Mouse (Mus musculus) CH12.LX (cell line): ENCODE results near the gene Dnajc1.

Experiments
- CHD1 ChIP-seq: IDR thresholded peaks from 2 replicates; pipeline ENCODE4 v1.6.1; 2012; ENCODE audit warnings: low read depth, low read length, improper control_type of control experiment, inconsistent platforms
- CTCF ChIP-seq, 2 experiments: IDR thresholded peaks in 1 of 2; conservative IDR thresholded peaks in 1 of 2; 2 replicates each; pipeline ENCODE4 v1.5.1; 2011 to 2012; ENCODE audit warnings: low read depth in 2 of 2, low read length in 2 of 2, improper control_type of control experiment in 1 of 2, inconsistent platforms in 1 of 2, mild to moderate bottlenecking in 1 of 2, moderate library complexity in 1 of 2
- ELF1 ChIP-seq: IDR thresholded peaks from 2 replicates; pipeline ENCODE4 v1.6.1; 2014; ENCODE audit warnings: low read depth, mild to moderate bottlenecking, inconsistent platforms, low read length, improper control_type of control experiment
- EP300 ChIP-seq: IDR thresholded peaks from 2 replicates; pipeline ENCODE4 v1.6.1; 2011; ENCODE audit warnings: low read length, improper control_type of control experiment
- GABPA ChIP-seq: IDR thresholded peaks from 2 replicates; pipeline ENCODE4 v1.6.1; 2012; ENCODE audit warnings: low read depth, low read length, improper control_type of control experiment, inconsistent platforms; ENCODE audit not compliant: insufficient replicate concordance
- HCFC1 ChIP-seq: IDR thresholded peaks from 2 replicates; pipeline ENCODE4 v1.6.1; 2012; ENCODE audit warnings: low read depth, mild to moderate bottlenecking, inconsistent platforms, low read length, improper control_type of control experiment
- JUND ChIP-seq: conservative IDR thresholded peaks from 2 replicates; pipeline ENCODE4 v1.6.1; 2011; ENCODE audit warnings: low read depth, low read length, improper control_type of control experiment
- KAT2A ChIP-seq: IDR thresholded peaks from 2 replicates; pipeline ENCODE4 v1.6.1; 2012; ENCODE audit warnings: low read length, improper control_type of control experiment, inconsistent platforms; ENCODE audit not compliant: insufficient replicate concordance
- MAX ChIP-seq: IDR thresholded peaks from 2 replicates; pipeline ENCODE4 v1.6.1; 2011; ENCODE audit warnings: low read length, improper control_type of control experiment
- MXI1 ChIP-seq: IDR thresholded peaks from 2 replicates; pipeline ENCODE4 v1.6.1; 2011; ENCODE audit warnings: mild to moderate bottlenecking, low read depth, low read length, improper control_type of control experiment
- MYC ChIP-seq: IDR thresholded peaks from 2 replicates; pipeline ENCODE4 v1.6.1; 2011; ENCODE audit warnings: low read depth, mild to moderate bottlenecking, improper control_type of control experiment, low read length
- POLR2A ChIP-seq: IDR thresholded peaks from 2 replicates; pipeline ENCODE4 v1.6.1; 2011; ENCODE audit warnings: low read depth, mild to moderate bottlenecking, improper control_type of control experiment, low read length
- USF1 ChIP-seq: IDR thresholded peaks from 2 replicates; pipeline ENCODE4 v1.6.1; 2014; ENCODE audit warnings: low read depth, mild to moderate bottlenecking, inconsistent platforms, low read length, improper control_type of control experiment
- ZC3H11A ChIP-seq: IDR thresholded peaks from 2 replicates; pipeline ENCODE4 v1.6.1; 2012; ENCODE audit warnings: low read depth, mild to moderate bottlenecking, inconsistent platforms, low read length, improper control_type of control experiment

DNA sequence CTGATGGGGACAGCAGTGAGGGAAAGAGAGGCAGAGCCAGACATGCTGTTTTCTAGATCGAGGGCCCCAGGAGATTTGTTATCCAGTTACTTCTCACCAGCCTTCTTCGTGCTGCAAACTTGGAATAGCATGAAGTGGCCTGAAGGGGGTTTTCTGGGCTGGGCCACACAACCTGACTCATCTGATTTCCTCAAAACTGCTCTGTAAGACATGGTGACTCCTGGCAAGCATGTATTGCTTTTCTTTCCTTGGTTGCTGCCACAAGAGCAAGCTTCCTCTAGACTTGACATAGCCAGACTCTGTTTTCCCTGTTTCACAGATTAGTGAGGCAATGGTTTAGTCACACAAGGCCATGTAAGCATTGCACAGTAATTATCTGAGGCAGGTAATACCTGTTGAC, 178.6 kb downstream of the Dnajc1 start:
- TF ChIP-seq JUND, result no peak
- no peak for TF ChIP-seq CTCF (conservative IDR thresholded peaks at IDR 0.05 in 1 of 2, IDR thresholded peaks at IDR 0.05 in 1 of 2; ENCODE audit: low read depth in 2 of 2, low read length in 2 of 2)
- no peak for TF ChIP-seq POLR2A
- no peak for TF ChIP-seq KAT2A
- TF ChIP-seq USF1, result no peak
- TF ChIP-seq ELF1, result no peak
- no peak for TF ChIP-seq ZC3H11A
- no peak for TF ChIP-seq MAX
- TF ChIP-seq MYC, result no peak
- no peak for TF ChIP-seq EP300
- no peak for TF ChIP-seq HCFC1
- TF ChIP-seq MXI1, result no peak
- TF ChIP-seq CHD1, result no peak
- TF ChIP-seq GABPA, result no peak
